Mouse (Mus musculus) ES-E14 (cell line): ENCODE measurements around the gene Fbxo9. TPM values are rescaled to one million over a fixed set of nuclear protein-coding genes. Genes with fewer than 3 reads are reported as not detected.

Source experiments
- DNase-seq: peaks from one replicate; pipeline ENCODE4 v3.0.0-alpha.2; 2013; ENCODE audit warnings: low read depth, low spot score
- H3K27ac ChIP-seq: 2 replicates; pipeline ENCODE4 v1.5.1; 2012; ENCODE audit warnings: low read depth, mild to moderate bottlenecking, low read length, moderate library complexity, mixed read lengths; ENCODE audit not compliant: poor library complexity, insufficient read depth, severe bottlenecking
- H3K36me3 ChIP-seq: 2 replicates; pipeline ENCODE4 v1.6.1; 2012; ENCODE audit warnings: mild to moderate bottlenecking, low read length, moderate library complexity, mixed read lengths; ENCODE audit not compliant: control insufficient read depth, poor library complexity, insufficient read depth, severe bottlenecking
- H3K4me1 ChIP-seq, 2 experiments: fragments of 150-350 bp in 1 of 2; sonication (generic) in 1 of 2; 2 replicates each; pipeline ENCODE4 v1.6.1; 2012; ENCODE audit warnings: low read length in 2 of 2, mild to moderate bottlenecking in 1 of 2, mixed read lengths in 1 of 2; ENCODE audit not compliant: control insufficient read depth in 2 of 2, insufficient read depth in 2 of 2, poor library complexity in 1 of 2
- H3K4me3 ChIP-seq, 2 experiments: fragments of 150-350 bp in 1 of 2; sonication (generic) in 1 of 2; 2 replicates each; pipeline ENCODE4 v1.5.1; 2012; ENCODE audit warnings: low read length in 2 of 2, low read depth in 1 of 2, mild to moderate bottlenecking in 1 of 2, mixed read lengths in 1 of 2; ENCODE audit not compliant: insufficient read depth in 1 of 2, poor library complexity in 1 of 2, severe bottlenecking in 1 of 2
- H3K9ac ChIP-seq: 2 replicates; pipeline ENCODE4 v1.6.1; 2012; ENCODE audit warnings: low read depth, mild to moderate bottlenecking, low read length, mixed read lengths; ENCODE audit not compliant: poor library complexity, insufficient read depth, severe bottlenecking
- H3K9me3 ChIP-seq: fragments of 150-350 bp; sonication (generic); 2 replicates; pipeline ENCODE4 v1.6.1; 2012; ENCODE audit warnings: low read depth, mild to moderate bottlenecking, low read length; ENCODE audit not compliant: control insufficient read depth, insufficient read depth
- CHD2 ChIP-seq: IDR thresholded peaks from 2 replicates; pipeline ENCODE4 v1.6.1; 2014; ENCODE audit warnings: mild to moderate bottlenecking, low read depth, low read length, inconsistent platforms
- HCFC1 ChIP-seq: IDR thresholded peaks from 2 replicates; pipeline ENCODE4 v1.6.1; 2012; ENCODE audit warnings: low read length, inconsistent platforms, borderline replicate concordance; ENCODE audit not compliant: insufficient read depth
- MAFK ChIP-seq: IDR thresholded peaks from 2 replicates; pipeline ENCODE4 v1.6.1; 2014; ENCODE audit warnings: mild to moderate bottlenecking, low read depth, low read length, inconsistent platforms; ENCODE audit not compliant: insufficient read depth
- ZC3H11A ChIP-seq: IDR thresholded peaks from 2 replicates; pipeline ENCODE4 v1.6.1; 2012; ENCODE audit warnings: low read depth, mild to moderate bottlenecking, inconsistent platforms, low read length, borderline replicate concordance
- ZNF384 ChIP-seq: IDR thresholded peaks from 2 replicates; pipeline ENCODE4 v1.6.1; 2012; ENCODE audit warnings: low read depth, low read length, inconsistent platforms
- in situ Hi-C, 2 experiments: fragments of 600-800 bp; cut with MboI; formaldehyde crosslinking; loops; one replicate each; pipeline ENCODE4 v1.15.1; 2025; ENCODE audit warnings: low sequenced_read_pairs in 2 of 2, inconsistent platforms in 1 of 2; ENCODE audit not compliant: unreplicated experiment in 2 of 2
- total RNA-seq: library from RNA; depleted of rRNA; stranded (reverse); fragments of 300-350 nt; gene quantifications from 2 replicates; pipeline ENCODE4 v1.2.3, GENCODE M21; 2012

The Fbxo9 gene
- total RNA-seq, 1 experiment, result 28.7 TPM

DNA sequence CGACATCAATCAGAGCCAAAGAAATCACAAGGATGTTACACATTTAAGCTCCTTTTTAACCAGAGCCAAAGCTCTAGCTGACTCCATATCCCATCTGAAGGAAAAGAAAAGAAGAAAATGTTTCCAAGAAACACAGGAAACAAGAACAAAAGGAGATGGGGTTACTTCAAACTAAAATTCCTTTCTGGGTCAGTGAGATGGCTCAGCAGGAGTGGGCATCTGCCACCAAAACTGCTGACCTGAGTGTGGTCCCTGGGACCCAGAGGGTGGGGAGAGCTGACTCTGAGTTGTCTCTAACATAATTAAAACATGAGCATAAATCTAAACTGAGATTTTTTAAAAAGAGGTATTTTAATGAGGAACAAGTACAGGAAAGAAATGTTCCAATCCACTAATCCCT, 19.0 kb downstream of the Fbxo9 start:
- no peak overlapping the region for H3K9ac ChIP-seq
- H3K27ac ChIP-seq, result no peak overlapping the region
- H3K9me3 ChIP-seq, result no peaks in the 10 kb centered on the region
- no peak for TF ChIP-seq CHD2
- TF ChIP-seq HCFC1, result no peak
- TF ChIP-seq ZC3H11A, result no peak
- TF ChIP-seq MAFK, result no peak
- H3K4me1 ChIP-seq, result peaks cover 0 to 2% of the 10 kb centered on the region in 2 experiments; a peak in 2 of 4 replicates
- H3K4me3 ChIP-seq, result no peak overlapping the region
- H3K36me3 ChIP-seq, result peaks cover 4% of the 10 kb centered on the region; the same call in 1 of the 2 replicates
- in situ Hi-C loops, result no loop called here
- DNase-seq, result no peak

DNA sequence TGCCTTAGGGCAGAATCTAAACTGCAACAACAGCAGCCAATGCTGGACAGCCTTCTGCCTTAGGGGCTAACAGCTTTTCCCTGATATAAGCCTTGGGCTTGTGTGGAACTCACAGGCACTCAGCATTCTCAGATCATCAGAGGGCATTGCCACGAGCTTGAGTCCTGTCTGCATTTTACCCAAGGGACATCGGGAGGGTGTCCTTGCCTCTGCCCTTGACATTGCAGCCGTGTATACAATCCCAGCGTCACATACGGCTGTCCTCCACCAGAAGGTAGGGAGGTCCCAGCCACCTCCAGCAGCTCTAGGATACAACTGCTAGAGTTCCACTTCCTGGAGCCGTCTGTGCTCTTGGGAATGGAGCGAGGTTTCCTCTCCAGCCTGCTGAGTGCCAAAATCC, 19.9 kb downstream of the Fbxo9 start:
- DNase-seq, result no peak
- H3K4me3 ChIP-seq, result no peak overlapping the region
- H3K9me3 ChIP-seq, result no peaks in the 10 kb centered on the region
- no peak for TF ChIP-seq CHD2
- no peak for TF ChIP-seq HCFC1
- TF ChIP-seq ZNF384, result no peak
- no peak for TF ChIP-seq ZC3H11A
- TF ChIP-seq MAFK, result no peak
- peaks cover 4% of the 10 kb centered on the region; the same call in 1 of the 2 replicates for H3K36me3 ChIP-seq
- H3K27ac ChIP-seq, result no peak overlapping the region
- H3K4me1 ChIP-seq, result peaks cover 0 to 2% of the 10 kb centered on the region in 2 experiments; a peak in 2 of 4 replicates
- no peak overlapping the region for H3K9ac ChIP-seq
- in situ Hi-C loops, result no loop called here

DNA sequence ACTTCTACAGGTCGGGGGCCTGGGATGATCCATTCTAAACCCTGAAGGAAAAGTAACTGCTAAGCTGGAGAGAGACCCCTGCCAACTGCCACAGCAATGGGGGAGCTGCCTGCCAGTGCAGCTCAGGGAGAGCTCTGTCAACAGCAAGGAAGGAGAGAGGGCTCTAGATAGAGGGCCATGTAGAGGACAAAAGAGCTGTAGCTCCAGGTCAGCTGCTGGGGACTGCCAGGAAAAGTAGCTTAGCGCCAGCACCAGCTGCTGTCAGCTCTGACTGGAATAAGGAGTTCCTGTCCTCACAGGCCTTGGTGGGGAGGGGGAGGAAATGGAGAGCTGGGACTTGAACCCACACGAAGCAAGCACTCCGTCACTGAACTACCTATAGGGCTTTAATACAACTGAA, 20.3 kb downstream of the Fbxo9 start:
- in situ Hi-C loops, result no loop called here
- Histone ChIP-seq H3K36me3 (peaks cover 5% of the 10 kb centered on the region; the same call in 1 of the 2 replicates), H3K27ac (no peak overlapping the region)

GRCm38 (mm10) chr9:78087751-78088150, 21.1 kb downstream of the Fbxo9 start:
- Histone ChIP-seq H3K27ac (no peak overlapping the region), H3K4me3 (no peak overlapping the region), H3K9me3 (no peaks in the 10 kb centered on the region), H3K4me1 (peaks cover 0 to 2% of the 10 kb centered on the region in 2 experiments; a peak in 2 of 4 replicates), H3K9ac (no peak overlapping the region), H3K36me3 (peaks cover 8% of the 10 kb centered on the region; the same call in 1 of the 2 replicates)
- DNase-seq, result no peak
- TF ChIP-seq MAFK (no peak), ZNF384 (no peak), CHD2 (no peak), HCFC1 (no peak), ZC3H11A (no peak)
- in situ Hi-C loops, result no loop called here

More for the DNA sequence above, 20.3 kb downstream of the Fbxo9 start:
- Histone ChIP-seq H3K9me3 (no peaks in the 10 kb centered on the region), H3K4me3 (no peak overlapping the region), H3K4me1 (peaks cover 0 to 2% of the 10 kb centered on the region in 2 experiments; a peak in 2 of 4 replicates), H3K9ac (no peak overlapping the region)
- DNase-seq, result no peak
- no peak for TF ChIP-seq ZNF384
- no peak for TF ChIP-seq CHD2
- TF ChIP-seq HCFC1, result no peak
- TF ChIP-seq MAFK, result no peak
- TF ChIP-seq ZC3H11A, result no peak

- Histone ChIP-seq H3K9ac (no peak overlapping the region), H3K9me3 (no peaks in the 10 kb centered on the region), H3K4me1 (peaks cover 0 to under 1% of the 10 kb centered on the region in 2 experiments; a peak in 1 of 4 replicates), H3K27ac (no peak overlapping the region), H3K36me3 (peaks cover 8% of the 10 kb centered on the region; the same call in 1 of the 2 replicates), H3K4me3 (no peak overlapping the region)
- TF ChIP-seq HCFC1, result no peak
- TF ChIP-seq ZNF384, result no peak
- TF ChIP-seq ZC3H11A, result no peak
- TF ChIP-seq MAFK, result no peak
- no peak for TF ChIP-seq CHD2
- no peak for DNase-seq
- in situ Hi-C loops, result no loop called here
Observed at GRCm38 (mm10) chr9:78085722-78086287, 23.1 kb downstream of the Fbxo9 start.
